Mouse (Mus musculus) natural killer cell, adult 2 months (primary cell): ENCODE results near the gene Sh2b2.
A peak's percentile ranks its signal among the peaks of the same experiment; 100 is the strongest.
"Not testable (repeated sequence)": the region's sequence is repeated elsewhere in the genome, so short reads cannot be mapped to it uniquely, and the experiment has no call there.

Source experiments
- DNase-seq, 2 experiments: peaks; one replicate each; pipeline ENCODE4 v3.0.0; 2022; ENCODE audit warnings: low spot score in 2 of 2

Gene Sh2b2

GRCm38 (mm10) chr5:136240381-136240780 lies 6.0 kb downstream of the Sh2b2 start:
- DNase-seq = no peak

DNA sequence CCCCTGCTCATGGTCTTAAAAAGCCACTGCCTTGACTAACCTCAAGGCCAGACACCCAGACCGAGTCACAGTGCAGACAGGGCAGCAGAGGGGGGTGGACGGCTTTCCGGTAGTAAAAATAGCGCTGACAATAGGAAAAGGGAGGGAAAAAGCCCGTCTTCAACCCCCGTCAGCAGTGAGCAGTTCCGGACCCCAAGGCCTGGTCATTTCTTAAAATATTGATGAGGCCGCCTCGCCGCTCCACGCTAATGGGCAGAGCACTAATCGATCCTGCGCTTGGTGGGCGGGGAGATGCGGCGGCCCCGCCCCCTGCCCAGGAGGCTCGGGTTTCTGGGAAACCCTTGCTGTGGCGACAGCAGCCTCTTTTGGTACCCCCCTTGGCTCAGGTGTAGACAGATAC lies 8.7 kb downstream of the Sh2b2 start:
- DNase-seq = no peak

- DNase-seq = no peak
Observed at GRCm38 (mm10) chr5:136236611-136237010, 9.7 kb downstream of the Sh2b2 start.

GRCm38 (mm10) chr5:136230348-136231035 lies 15.9 kb downstream of the Sh2b2 start:
- no peak for DNase-seq

- DNase-seq = no peak
Observed at GRCm38 (mm10) chr5:136226246-136226876, 20.0 kb downstream of the Sh2b2 start.

- DNase-seq = no peak
Observed at GRCm38 (mm10) chr5:136218585-136218984, 27.8 kb downstream of the Sh2b2 start.

GRCm38 (mm10) chr5:136217932-136218381 lies 28.4 kb downstream of the Sh2b2 start:
- peak in 1 of 2 experiments; percentile 38 for DNase-seq

GRCm38 (mm10) chr5:136217004-136217665 lies 29.2 kb downstream of the Sh2b2 start:
- DNase-seq = no peak

DNA sequence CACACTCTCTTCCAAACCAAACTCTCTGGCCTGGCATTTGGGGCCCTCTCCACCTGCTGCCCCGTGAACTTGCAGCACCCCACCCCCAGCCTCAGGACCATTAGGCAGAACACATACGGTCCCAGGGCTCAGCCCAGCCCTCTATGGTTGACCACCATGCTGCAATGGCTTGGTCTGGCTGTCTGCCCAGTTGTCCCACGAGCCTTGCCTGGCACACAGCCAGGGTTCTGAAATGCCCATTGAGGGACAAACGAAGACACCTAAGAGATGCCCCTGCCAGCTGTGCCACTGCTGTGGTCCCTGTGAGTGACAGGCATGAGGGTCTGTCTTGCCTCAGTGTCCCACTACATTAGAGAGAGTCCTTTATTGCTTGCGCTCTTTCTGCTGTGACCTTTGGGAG lies 30.4 kb downstream of the Sh2b2 start:
- peak in 1 of 2 experiments; percentile 30 for DNase-seq

DNA sequence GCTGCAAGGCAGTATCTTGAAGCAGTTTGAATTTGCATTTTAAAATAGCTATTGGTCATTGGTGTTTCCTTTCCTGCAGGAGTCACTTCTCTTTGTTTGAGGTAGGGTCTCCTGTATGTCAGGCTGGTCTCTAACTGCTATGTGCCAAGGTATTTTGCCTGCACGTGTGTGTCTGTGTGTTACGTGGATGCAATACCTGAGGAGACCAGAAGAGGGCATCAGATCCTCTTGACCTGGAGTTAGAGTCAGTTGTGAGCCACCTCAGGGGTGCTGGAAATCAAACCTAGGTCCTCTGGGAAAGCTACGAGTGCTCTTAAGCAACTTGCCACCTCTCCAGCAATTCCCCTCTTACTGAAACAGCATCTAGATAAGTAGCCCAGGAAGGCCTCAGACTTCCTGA lies 31.1 kb downstream of the Sh2b2 start:
- DNase-seq = no peak

DNA sequence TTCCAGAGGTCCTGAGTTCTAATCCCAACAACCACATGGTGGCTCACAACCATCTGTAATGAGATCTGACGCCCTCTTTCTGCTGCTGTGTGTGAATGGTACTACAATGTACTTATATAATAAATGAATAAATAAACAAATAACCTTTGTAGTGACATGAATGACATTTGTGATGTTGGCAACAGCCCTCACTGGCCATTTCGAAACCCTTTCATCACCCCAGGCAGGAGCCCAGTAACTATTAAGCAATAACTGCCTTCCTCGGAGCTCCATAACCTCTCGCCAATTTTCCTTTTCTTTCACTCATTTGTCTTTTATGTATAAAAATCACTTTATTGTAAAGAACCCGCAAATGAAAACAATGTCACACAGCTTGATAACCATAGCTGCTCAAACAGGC lies 32.6 kb downstream of the Sh2b2 start:
- DNase-seq = no peak

- DNase-seq = no peak
Observed at GRCm38 (mm10) chr5:136212716-136213115, 33.6 kb downstream of the Sh2b2 start.

DNA sequence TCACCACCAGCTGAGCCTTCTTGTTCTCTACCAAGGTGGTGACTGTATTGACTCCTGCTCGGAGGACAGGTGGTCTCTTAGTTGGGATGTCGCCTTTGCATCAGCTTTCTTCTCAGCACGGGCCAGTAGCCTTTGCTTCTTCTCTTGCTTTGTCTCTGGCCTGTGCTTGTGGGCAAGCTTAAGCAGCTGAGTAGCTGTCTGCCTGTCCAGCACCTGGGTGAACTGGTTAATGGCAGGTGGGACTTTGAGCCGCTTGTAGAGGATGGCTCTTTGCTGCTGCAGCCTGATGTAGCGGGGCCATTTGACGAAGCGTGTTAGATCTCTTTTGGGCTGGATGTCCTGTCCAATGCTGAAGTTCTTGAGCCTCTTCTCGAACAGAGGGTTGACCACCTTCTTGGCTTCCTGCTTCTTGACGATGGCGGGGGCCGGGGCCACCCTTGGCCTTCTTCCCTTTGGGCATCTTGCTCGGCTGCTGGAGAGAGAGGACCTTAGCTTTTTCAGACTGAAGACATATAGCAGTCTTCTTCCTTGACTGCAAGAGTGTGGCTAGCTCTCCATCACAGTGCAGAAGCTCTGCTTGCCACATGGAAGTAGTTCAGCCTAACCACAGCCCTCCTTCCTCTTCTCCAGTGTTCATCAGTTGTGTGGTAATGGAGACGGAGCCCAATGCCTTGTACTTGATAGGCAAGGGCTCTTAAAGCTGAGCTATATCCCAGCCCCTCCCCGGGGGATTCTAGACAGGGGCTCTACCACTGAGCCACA lies 34.8 kb downstream of the Sh2b2 start:
- DNase-seq = not testable (repeated sequence)

- DNase-seq = no peak
Observed at GRCm38 (mm10) chr5:136210549-136210948, 35.8 kb downstream of the Sh2b2 start.

- DNase-seq = peak in 1 of 2 experiments; percentile 48
Observed at GRCm38 (mm10) chr5:136201832-136202231, 44.5 kb downstream of the Sh2b2 start.

DNA sequence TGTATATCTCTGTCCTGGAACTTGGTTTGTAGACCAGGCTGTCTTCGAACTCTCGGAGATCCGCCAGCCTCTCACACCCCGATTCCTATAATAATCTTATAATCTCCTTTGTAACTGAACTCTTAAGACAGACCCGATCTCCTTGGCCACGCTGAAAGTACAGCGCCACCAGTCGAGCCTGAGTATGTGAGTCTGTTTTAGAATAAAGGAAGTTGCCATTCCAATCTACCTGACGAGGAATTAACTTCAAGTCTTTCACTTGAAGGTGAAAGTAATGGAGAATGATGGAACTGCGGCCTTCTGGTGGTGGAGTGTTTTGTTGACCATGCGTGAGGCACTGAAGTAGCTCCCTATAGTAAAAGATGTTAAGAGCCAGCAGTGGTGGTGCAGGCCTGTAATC lies 46.8 kb downstream of the Sh2b2 start:
- DNase-seq = no peak

DNA sequence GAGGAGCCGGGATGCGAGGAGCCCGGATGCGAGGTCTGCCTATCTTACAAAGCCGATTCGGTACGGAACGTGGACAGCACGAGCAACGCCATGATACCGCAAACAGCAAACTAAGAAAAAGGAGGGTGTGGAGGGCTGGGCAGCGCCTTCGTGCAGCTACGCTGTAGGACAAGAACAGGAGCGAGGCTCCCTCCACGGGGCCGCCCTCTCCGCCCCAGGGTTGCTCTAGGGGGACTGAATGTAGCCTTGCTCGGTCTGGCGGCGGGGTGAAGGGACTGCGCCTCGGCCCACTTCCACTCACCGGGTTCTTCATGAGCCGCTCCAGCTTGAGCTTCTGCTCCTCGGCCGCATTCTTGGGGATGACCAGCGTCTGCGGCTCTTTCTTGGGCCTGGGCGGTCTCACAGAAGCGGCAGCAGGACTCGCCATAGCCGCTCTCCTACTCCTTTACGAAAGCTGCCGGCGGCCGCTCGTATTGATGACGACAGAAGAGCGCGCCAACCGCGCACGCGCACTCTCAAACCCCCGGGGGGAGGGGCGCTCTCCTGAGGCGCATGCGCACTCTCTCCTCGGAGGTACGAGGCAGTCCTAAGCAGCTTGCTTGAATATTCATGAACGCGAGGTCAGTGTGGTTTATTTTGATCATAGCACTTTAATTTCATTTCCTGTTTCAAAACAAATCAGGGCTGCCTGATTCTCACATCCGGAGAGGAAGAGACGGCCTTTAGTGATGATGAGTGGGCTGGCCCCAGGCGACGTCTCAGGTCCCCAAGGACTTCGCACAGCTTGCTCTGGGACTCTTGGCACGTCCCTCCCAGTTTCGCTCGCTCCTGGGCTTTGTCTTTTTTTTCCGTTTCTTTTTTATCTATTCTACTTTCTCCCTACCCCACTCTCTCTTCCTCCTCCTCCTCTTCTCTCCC lies 47.6 kb downstream of the Sh2b2 start, which contains the start of gene Prkrip1:
Gene Prkrip1 (minus strand): TSS at position 490 of the 918 bp plus-strand sequence.
- DNase-seq = peak; percentile 91 to 96

GRCm38 (mm10) chr5:136191870-136192269 lies 54.5 kb downstream of the Sh2b2 start:
- no peak for DNase-seq

- peak; percentile 41 to 69 for DNase-seq
Observed at GRCm38 (mm10) chr5:136186723-136187122, 59.6 kb downstream of the Sh2b2 start.

GRCm38 (mm10) chr5:136183766-136184165 lies 62.6 kb downstream of the Sh2b2 start:
- DNase-seq = no peak

DNA sequence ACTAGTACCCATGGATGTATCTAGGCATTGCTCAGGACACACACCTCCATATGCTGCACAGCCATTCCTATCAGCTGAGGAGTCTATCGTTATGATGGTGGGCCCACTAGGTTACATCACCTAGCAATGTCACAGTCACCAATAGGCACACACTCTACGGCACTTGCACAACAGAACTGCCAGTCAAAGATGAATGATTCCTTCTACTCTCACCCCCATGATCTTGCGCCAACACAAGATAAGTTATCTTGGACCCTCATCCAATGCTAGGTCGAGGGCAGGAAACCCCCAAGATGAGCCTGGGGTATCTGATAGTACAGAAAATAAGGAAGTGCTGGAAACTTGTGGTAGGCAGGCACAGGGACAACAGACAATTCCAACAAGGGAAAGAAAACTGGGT lies 63.5 kb downstream of the Sh2b2 start:
- no peak for DNase-seq
